Mouse (Mus musculus): ENCODE measurements at regions not wholly inside any gene's neighbourhood (a gene's known extent, or its start where the extent isn't known, plus 50 kb on each side); places are given as distances from the start of the nearest gene placed in this dataset.

DNA sequence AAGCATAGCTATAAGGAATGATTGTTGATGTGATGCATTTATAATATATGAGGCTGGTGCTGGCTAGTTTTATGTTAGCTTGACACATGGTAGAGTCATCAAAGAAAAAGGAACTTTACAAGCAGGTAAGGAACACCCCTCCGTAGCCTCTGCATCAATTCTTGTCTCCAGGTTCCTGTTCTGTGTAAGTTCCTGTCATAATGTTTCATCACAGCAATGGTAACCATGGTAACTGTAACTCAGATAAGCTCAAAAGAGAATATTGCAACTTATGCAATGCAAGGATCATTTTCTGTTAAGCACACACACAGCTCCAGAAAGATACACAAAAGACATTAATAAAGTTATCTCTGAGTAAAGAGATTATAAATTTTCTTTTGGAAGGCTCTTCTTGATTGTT lies 73.5 kb downstream of the Zfp330 start:
- TF ChIP-seq CTCF (IDR thresholded peaks at IDR 0.05; ENCODE audit: extremely low read depth, insufficient read depth, low read length): no peak
- no peak for TF ChIP-seq POLR2A (IDR thresholded peaks at IDR 0.05; ENCODE audit: extremely low read depth, insufficient read depth, low read length)

Measured in cortical plate, adult 2 months (tissue).